Mouse (Mus musculus) kidney, adult 18-20 months (tissue): ENCODE measurements around the gene Igfbp6.

Experiments
- DNase-seq: peaks from one replicate; pipeline ENCODE4 v3.0.0; 2021

The Igfbp6 gene

GRCm38 (mm10) chr15:102178279-102178678, 34.1 kb downstream of the Igfbp6 start:
- peak; percentile 90 for DNase-seq

GRCm38 (mm10) chr15:102179106-102179505, 34.9 kb downstream of the Igfbp6 start:
- DNase-seq: no peak

DNA sequence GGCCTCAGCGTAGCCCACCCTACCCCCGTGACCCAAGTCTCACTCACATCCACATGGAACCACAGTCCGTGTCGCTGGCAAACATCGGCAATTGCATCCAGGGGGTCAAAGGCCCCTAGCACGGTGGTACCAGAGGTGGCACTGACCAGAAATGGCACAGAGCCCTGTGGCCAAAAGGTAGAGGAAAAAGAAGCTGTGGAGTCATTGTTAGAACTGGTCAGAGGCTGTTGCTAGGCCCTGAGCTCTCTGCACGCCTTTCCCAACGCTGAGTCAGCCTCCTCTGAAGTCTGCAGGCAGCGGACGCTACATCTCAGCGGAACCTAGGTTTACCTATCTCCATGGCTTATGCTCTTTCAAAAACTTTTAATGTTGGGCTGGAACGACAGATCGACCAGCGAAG, 35.8 kb downstream of the Igfbp6 start:
- DNase-seq: no peak

DNA sequence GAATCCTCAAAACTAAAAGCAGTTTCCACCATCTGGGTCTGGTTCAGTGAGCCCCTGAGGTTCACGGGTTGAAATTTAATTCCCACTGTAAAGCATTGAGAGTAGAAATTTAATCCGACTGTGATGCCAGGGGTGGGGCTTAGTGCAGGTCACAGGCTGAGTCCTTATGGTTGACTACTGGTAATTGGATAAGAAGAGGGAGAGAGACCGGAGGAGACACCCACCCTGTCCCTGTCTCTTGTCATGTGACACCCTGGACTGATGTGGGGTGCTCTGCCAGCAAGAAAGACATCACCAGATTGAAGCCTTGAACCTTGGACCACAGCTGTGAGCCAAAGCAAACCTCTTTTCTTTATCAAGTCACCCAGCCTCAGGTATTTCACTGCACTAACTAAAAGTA, 38.9 kb downstream of the Igfbp6 start:
- DNase-seq: peak; percentile 71

GRCm38 (mm10) chr15:102186239-102186638, 42.1 kb downstream of the Igfbp6 start:
- no peak for DNase-seq

- DNase-seq: no peak
Measured at GRCm38 (mm10) chr15:102188096-102188495, 43.9 kb downstream of the Igfbp6 start.

- peak; percentile 61 for DNase-seq
Measured at GRCm38 (mm10) chr15:102188883-102189282, 44.7 kb downstream of the Igfbp6 start.

GRCm38 (mm10) chr15:102191699-102192098, 47.5 kb downstream of the Igfbp6 start:
- DNase-seq: no peak

GRCm38 (mm10) chr15:102192271-102192812, 48.2 kb downstream of the Igfbp6 start:
- no peak for DNase-seq

DNA sequence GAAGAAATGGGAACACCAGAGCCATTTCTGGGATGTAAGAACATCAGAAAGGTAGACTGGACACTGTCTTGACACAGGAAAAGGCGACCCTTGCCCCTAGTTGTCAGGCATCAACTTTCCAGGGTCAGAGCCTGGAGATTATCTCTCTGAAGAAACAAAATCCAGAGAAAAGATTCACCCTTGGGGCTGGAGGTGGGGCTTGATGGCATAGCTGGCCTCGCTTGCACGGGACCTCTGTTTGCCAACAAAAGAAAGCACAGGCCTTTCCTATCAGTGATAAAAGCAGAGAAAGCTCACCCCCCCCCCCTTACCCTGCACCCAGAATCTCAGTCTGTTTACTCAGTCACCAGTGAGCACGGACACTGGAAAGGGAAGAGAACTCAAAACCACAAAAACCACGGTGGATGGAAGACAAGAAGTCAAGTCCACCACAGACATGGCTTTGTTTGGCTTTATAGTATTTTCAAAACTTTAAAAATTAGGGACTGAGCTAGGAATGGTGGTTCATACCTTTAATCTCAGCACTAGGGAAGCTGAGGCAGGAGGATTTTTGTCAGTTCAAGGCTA, 48.7 kb downstream of the Igfbp6 start:
- no peak for DNase-seq

DNA sequence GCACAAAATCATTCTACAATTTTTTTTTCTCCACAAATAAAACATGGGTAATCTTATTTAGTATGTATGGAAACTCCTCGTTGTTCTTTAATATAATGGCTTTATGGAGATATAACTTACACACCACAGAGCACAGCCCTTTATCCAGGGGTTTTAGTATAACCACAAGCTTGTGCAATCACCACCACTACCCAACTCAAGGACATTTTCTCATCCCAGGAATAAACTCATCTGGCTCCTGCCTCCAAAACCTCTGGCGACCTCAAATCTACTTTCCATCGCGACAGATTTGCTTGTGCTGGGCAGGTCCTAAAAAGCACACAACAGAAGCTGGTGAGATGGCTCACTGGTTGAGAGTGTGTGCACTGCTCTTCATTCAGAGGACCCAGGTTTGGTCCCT, 49.5 kb downstream of the Igfbp6 start:
- DNase-seq: no peak

DNA sequence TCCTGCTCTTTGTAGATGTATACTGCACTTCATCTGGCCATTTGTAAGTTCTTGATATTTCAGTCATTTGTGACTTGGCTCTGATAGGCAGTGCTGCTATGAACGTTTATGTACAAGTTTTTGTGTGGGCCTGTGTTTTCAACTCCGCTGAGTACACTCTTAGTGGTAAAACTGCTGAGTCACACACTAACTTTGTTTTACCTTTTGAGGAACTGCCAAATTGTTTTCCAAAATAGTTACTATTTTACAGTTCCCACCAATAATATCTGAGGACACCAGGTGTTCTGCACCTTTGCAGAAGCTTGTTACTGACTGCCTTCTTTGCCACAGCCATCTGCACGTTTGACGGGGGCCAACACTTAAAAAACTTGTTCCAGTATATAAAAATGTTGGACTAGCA, 50.3 kb downstream of the Igfbp6 start:
- peak; percentile 36 for DNase-seq

GRCm38 (mm10) chr15:102195373-102195772, 51.2 kb downstream of the Igfbp6 start:
- DNase-seq: no peak

DNA sequence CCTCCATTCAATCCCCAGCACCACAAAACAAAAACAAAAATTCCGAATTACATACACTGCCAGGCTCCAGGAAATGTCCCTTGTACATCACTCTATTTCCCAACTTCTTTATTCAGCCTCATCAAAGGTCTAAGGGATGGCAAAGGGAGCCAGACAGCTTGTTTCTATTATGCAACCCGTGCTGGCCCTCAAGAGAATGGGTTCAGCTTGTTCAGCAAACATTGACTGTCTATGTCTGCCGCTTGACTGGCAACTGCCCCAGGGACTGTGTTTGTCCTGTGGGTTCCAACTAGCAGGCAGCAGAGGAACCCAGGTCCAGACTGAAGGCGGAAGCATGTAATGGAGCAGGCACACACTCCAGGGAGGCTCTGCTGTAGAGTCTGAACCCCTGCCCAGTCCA, 54.7 kb downstream of the Igfbp6 start:
- no peak for DNase-seq
